Mouse (Mus musculus): ENCODE results near the gene Fam227b.

The Fam227b gene

DNA sequence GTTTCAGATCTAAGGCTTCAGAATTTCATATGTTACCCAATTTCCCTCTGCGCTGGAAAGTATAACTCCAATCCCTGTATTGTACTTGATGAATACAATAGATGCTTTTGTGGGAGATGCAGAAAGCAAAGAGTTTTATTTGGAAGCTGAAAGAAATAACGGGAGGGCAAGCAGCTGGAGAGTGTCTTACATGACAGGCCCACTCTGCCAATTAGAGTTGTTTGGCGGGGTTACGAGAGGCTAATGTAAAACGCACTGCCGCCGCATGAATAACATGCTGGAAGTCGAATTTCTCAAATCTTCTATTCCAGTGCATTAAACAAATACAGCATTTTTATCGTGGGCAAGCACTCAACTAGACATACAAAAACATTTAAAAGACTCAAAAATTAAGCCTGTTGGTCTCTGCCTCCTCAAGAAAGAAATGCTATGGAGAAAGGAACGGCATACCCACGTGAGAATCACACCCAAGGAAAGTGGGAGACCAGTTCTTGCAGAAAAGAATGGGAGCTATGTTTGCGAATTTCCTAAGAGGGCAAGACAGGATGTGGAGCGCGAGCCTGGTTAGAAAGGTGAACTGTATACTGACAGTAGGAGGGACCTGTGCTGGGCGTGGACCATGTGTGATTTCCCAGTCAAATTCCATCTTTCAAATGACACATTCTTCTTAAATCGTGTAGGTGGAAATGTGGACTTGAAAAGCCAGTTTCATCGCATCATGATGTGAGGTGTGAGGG is 90.6 kb downstream of the Fam227b start:
- no peak for DNase-seq (ENCODE audit: low spot score in 2 of 2)

DNA sequence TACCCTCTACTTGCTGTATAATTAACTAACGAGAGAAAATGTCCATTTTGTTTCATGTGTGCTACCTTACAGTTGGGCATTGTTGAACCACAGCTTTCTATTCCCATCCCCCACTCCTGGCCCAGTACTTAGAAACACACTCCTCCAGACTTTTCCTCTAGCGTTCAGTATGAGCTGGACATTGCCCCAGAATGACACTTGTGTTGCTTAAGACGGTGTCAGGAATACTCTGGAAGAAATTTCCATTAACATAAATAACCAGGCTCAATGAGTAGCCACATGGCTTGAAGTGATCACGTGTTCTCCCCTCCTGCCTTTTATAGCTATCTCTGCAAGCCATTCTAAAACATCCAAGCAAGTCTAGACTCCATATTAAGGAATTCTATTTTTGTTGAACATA is 91.2 kb downstream of the Fam227b start:
- DNase-seq (ENCODE audit: low spot score in 2 of 2) = no peak

DNA sequence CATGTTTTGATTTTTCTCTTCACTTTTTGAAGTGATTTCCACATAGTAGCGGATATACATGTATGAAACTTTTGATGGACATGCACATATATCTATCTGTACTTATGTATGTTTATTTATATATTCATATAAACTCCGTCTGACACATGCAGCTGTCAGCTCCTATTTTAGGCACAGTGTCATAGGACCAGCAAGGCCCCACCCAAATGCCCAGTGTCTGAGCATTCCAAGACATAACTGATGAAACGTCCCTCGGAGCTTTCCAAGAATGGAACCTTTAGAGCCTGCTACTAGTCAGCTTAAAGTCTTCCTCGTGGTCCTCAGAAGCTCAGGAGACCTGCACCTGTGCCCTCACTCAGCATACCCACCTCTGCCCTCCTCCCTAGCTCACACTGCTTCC is 98.1 kb downstream of the Fam227b start:
- DNase-seq (ENCODE audit: low spot score in 2 of 2) = no peak

DNA sequence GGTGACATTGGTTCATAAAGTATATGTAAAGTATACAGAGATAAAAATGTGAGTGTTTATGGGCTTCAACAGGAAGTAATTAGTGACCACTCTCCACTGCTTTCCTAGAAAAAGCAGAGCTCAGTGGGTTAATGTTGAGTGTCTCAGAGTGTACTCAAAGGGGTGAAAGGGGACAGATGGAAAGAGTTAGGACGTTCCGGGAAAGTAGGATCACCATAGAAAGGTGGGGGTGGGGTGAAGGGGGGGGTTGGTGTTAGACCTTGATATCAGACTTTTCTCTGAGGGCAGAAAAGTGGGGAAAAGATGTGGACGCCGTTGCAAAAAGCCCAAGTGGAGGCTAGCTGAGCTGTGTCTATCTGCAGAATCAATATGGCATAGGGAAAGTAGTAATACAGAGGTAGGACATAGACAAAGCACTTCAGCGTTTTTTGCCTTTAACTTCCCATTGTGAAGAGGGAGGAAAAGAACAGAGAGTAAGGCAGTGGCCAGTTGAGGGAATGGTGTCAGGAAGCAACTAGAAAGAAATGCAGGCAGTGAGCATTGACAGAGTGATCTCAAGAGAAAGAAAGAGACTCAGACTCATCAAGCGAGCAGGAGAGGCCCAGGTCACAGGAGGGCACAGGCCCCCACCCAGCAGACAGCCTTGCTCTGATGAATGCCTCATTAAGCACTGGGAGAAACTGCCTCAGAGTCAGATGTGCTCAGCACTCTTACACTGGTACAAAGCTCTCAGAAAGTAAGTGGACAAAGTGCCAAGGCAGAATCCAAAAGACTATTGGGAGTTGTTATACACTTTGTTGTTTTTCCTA is 98.9 kb downstream of the Fam227b start:
- DNase-seq (ENCODE audit: low spot score in 2 of 2) = no peak

DNA sequence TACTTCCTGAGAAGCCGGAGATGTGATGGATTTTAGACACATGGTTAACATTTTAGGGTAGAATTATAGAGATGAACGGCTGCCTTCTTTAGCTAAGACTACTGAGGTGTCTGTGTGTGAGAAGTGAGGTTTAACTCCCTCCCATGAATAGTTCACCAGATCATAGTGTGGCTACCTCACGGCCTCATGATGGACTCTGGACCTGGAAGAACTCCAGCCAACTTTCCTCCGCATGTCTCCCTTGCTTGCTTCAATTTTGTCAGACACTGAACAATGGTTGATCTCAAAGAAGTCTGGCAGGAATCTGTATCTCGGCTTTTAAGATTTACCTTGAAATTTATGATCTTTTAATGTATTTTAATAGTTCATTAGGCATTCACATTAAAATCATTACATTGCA is 106.2 kb downstream of the Fam227b start:
- no peak for DNase-seq (ENCODE audit: low spot score in 2 of 2)

DNA sequence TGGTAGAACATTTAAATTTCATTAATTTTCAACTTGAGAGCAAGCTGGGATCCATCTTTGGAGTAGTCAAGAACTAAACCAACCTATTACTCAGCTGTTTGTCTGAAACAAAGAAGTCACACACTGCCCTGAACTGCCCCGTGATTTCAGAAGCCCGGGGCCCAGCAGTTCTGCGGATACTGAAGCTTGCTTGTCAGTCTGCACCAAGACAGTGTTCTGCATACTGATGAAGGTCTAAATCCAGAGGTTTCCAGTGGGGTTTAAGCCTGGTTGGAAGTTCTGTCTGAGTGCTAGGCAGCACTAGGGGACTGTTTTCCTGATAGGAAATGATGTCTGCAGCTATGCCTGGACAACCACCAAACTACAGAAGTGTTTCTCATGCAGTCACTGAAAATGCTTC is 109.1 kb downstream of the Fam227b start:
- DNase-seq (ENCODE audit: low spot score in 2 of 2) = no peak

DNA sequence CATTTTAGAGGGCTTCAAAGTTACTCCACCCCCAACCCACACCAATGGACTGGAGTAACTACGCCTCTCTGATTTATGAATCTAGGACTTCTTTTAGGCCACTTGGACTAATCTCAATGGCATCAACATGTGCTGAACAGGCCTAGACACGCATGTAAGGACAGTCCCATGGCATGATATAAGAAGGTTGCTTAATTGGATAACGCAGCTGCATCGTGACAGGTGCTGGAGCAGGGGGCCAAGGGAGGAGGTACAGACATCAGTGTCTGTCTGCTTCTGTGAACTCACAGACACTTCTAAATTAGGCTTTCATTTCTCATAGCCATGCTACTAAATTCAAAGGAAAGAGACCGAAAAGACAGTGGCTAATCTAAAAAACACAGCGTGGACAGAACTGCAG is 110.6 kb downstream of the Fam227b start:
- DNase-seq (ENCODE audit: low spot score in 2 of 2) = no peak

DNA sequence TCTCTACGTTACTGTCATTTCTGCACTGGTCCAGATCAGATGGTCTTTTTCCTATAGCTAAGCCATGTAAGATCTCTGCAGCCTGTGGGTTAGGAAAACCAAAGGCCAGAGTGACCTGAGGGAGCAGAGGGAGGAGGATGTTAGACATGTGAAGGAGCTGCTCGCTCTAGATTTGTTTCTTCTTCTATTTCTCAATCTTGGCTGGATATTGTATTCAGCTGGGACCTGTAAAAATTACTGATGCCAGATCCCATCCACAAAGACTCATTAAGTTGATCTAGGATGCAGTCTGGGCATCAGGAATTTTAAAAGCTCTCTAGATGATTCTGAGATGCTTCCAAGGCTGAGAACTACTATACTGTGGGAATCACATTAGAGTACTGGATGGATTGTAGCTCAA is 111.2 kb downstream of the Fam227b start:
- DNase-seq (ENCODE audit: low spot score in 2 of 2) = no peak

DNA sequence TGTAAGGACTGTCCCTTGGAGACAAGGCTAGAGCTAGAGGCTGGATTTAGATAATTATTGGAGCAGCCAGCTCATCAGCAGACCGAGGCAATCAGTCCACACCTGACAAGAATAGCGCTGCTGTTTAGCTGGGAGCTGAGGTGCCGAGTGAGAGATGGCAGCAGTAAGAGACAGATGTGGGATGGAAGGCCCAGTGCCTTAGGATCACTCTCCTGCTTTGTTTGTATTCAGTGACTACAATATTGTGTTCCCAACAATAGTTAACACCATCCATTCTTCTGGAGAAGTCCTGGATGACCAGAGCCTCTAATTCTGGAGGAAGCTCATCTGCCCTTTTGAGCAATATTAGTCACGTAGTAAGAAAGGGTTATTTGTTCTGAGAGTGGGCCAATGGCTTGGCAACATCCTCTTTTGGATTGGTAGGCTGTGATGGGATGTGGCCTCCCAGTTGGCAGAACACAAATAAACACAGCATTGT is 112.4 kb downstream of the Fam227b start:
- DNase-seq (ENCODE audit: low spot score in 2 of 2) = no peak

DNA sequence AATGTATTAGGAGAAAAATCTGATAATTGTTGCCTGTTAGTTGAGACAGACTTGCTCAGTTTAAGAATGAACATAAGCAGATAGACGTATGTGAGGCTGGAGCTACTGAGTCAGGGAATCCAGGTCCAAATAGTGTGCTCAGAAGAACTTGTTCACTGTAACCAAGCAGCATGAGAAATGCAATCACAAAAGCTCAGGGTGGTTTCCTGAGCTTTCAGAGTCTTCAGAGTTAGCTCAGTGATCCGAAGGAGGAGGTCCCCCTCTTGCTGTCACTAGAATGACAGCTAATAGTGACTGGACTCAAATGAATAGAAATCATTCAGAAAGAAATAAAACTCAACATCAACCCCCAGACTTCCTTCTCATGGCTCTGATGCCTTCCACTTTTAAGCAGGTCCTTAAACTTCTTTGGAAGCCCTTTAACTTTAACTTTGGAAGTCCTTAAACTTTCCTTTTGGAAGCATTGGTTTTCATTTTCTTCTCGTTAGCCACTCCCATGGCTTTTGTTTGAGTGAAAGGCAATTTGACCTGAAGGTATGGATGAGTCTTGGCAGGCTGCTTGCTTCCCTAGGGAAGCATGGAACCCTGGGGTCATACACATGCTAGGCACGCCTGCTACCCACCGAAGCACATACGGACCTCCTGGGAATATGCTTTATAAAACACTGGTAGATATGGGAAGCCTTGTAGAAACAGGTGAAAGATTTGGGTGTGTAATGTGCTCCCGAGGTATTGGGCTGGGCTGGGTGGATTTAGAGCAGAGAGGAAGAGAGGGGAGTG is 113.4 kb downstream of the Fam227b start:
- DNase-seq (ENCODE audit: low spot score in 2 of 2) = no peak

DNA sequence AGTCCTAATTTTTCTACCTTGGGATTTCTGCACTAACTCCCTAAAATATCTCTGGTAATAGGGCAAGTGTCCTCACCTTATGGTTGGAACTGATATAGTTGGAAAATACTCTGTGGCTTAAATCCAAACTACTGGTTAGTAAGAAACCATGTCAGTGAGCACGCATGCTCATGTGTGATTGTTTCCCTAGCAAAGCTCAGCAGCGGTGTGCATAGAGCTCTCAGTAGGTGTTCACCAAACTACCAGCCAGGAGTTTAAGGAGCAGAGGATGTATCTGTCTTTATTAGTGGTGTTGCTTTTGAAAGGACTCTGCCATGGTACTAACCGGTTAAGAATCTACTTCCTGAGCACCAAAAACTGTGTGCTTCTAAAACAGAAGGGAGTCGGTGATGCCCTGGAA is 115.7 kb downstream of the Fam227b start:
- DNase-seq (ENCODE audit: low spot score in 2 of 2) = no peak

DNA sequence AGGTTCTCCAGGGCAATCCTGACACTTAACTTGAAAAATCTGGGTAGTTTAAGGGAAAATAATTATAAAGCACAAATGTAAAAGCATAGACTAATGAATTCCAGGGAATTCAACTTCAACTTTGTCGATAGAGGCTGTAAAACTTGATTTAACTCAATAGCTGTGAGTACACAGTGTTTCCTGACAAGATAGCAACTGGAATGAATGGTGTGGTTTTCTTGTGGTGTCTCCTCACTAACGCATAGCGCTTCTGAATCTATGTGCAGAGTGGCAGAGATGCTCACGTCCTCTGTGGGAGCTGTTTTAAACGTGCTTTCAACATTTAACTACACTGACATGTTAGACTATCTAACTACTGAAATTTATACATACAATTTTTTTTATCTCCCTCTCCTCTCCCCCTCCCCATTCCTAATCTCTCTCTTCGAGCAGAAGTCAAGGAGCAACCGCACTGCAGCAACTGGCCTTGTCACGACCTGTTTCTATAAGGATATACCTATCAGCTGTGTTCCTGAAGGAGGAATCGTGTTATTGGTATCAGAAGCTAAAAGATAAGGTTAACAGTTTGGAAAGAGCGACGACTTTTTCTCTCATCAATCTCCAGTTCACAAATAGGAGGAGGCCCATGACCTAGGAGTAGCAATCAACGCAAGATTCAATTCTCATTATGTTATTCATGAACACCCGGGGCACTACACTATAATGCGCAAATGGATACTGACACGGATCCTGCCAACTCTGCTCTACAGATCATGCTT is 116.6 kb downstream of the Fam227b start:
- no peak for DNase-seq (ENCODE audit: low spot score in 2 of 2)

DNA sequence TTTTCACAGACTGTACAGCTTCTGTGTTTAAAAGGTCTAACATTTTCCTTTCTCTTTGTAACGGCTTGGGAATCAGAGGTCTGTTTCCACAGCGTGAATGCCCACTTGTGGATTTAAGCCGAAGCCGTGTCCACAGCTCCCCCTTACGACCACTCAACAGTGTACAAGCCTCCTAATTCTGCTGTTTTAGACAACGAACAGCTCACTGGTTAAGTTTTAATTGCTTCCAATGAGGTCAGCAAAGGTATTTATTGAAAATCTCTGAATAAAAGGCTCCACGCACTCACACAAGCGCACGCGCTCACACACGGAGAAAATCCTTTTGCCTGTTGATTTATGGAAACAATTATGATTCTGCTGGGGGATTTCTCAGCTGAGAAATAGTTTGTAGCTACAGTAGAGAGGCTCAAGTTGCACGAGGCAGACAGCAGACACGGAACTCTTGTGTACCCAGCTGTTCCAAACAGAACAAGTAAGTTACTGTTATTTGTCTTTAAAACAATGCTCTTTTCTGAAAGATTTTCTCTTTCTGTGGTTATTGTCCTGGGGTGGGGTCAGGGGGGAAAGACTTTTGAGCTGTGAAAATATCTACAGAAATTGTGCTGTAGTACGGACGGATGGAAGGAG is 117.3 kb downstream of the Fam227b start, which contains the start of gene Fgf7:
Fgf7 (plus strand) TSS at position 280 of the 627 bp plus-strand sequence.
- no peak for DNase-seq (ENCODE audit: low spot score in 2 of 2)

DNA sequence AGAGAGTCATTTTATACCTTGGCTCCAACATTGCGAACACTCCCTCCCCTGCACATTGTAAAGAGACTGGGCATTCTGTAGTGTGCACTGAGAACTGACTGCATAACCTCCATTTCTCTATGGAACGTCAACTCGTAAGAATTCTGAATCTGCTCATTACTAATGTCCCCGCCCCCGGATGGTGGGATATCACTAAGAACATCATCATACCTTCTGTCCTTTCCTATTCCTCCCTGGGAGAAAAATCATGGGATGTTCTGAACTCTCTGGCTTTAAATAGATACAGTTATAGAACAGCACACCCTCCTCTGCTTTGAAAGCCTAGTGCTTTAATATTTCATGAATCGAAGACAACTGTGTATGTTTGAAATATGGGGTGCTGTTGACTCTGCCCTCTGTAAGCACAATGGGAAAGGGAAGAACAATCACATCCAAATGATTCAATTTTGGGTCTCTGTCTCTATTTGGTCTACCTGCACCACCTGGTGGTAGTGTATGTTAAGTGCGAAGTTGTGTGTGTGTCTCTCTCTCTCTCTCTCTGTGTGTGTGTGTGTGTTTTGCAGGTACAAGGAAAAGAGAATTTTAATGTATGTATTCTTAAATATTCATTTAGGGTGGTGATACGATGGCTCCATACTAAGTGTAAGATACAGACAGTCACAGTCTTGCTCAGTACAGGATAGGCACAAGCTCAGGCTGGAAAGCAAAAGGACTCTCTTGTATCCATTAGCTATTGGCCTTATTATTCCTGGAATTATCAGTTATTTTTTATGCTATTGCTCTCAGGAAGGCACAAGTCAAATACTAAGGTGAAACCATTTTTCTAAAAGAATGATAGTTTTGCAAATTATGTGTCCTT is 118.5 kb downstream of the Fam227b start:
- no peak for DNase-seq (ENCODE audit: low spot score in 2 of 2)

DNA sequence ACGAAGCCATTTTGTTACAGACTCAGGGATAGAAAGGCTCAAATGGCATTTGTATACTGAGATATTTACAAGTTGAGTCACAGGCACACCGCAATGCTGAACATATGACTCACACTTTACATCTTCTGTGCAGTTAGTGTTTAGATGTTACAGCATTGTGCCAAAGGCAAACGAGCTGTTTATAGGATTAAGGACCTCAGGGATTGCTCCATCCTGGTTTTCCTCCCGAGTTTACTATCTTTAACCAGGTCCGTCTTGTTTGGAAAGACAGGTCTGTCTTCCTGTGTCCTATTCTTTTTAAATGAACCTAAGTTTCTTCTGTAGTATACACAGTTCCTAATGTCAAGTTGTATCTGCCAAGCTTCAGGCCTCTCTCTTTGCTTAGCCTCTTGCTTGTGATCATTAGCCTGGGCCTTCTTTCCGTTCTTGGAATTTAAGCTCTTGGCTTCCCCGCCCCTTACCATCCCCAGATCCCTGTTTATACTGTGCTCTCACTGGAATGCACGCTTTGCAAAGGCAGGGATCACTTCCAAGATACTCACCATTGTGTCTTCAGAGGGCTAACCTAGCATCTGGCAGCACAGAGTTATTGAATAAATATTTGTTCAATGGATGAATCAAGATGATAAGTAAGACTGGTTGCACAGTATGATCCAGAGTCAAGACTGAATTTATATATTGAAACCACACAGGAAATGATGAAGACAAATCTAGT is 120.5 kb downstream of the Fam227b start:
- no peak for DNase-seq (ENCODE audit: low spot score in 2 of 2)

DNA sequence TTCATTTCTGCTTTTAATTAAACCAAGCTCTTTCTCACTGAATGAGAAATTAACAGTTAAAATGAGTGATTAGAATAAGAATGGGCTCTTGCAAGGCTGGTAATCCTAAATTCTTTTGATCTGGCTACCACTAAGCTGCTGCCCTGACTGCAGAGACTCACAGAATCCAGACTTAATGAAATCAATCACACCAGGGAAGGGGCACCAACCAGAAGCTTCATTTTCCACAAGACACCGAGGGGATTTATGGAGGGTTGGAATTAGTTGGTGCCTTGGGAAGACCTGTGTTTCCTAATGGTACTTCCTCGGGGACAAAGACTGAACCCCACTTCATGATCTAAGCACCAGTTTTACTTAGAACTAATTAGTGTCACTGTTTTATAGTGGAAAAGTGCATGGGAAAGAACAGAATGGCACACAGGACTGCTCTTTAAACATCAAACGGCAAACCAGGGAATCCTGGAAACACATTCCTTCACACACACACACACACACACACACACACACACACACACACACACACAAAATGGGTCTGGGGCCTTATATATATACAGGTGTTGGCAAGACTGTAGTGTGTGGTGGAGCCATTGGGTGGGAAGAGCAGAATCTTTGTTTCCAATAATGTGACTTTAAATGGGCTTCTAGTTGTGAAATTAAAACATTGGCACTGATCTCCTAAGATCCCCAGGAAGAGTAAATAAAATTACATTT is 135.9 kb downstream of the Fam227b start:
- no peak for DNase-seq (ENCODE audit: low spot score in 2 of 2)

DNA sequence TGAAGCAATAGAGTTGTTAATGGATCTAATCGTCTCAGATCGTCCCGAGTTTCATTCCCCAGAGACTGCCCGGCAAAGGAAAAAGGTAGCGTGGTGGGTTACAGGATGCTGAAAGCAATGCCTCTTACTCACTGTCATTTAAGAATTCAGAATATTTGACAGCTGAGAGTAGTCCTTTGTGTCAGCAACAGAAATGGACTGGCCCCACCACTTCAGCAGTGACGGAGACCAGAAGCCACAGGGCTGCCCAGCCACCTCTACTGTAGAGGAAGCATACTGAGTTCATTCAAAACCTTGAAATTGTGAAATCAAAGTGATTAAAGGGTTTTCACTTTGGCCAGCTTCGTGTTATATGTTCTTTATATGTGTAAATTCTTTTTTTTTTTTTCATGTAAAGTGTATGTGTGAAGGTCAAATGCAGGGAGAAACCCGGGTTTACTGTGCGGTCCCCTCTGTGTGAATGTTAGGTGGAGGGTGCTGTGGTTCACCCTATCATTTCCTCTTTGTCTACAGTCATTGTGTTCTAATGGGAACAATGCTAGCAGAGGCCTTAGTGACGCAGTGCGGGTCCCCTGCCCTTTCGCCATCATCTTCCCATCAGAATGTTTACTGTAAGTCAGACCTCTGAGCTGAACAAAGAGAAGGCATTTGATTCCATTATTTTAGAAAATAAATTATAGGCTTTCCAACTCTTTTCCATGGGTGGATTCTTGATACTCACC is 136.7 kb downstream of the Fam227b start:
- DNase-seq (ENCODE audit: low spot score in 2 of 2) = no peak

DNA sequence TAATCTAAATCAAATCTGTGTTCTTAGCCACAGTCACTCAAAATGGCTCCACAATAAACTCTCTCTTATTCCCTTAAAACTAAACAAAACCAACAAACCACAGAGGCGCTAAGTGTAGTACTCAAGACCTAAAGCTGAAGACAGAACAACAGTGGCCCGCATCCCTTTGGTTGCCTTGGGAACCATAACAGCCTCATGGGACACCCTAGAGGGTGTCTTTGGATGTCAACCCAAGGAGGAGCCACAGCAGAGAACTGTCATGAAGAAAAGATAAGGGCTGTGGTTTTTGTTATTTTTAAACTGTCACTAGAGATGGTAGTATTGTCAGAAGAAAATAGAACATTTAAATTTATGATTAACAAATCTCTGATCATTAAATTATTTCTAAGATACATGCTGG is 145.1 kb downstream of the Fam227b start:
- DNase-seq (ENCODE audit: low spot score in 2 of 2) = no peak

All from frontal cortex, postnatal 25 days (tissue).